Mouse (Mus musculus) erythroblast, embryonic 14.5 days (primary cell): ENCODE measurements around the gene Tmem95. TPM values are rescaled to one million over a fixed set of nuclear protein-coding genes. Genes with fewer than 3 reads are reported as not detected.

Experiments
- H3K27me3 ChIP-seq: 2 replicates; pipeline ENCODE4 v1.6.1; 2012; ENCODE audit warnings: inconsistent platforms; ENCODE audit not compliant: control insufficient read depth
- H3K36me3 ChIP-seq: 2 replicates; pipeline ENCODE4 v1.6.1; 2012; ENCODE audit warnings: mild to moderate bottlenecking, inconsistent platforms; ENCODE audit not compliant: control insufficient read depth
- H3K4me1 ChIP-seq: 2 replicates; pipeline ENCODE4 v1.6.1; 2012; ENCODE audit warnings: inconsistent platforms; ENCODE audit not compliant: control insufficient read depth
- H3K4me3 ChIP-seq: replicated peaks from 2 replicates; pipeline ENCODE3; 2012; ENCODE audit warnings: moderate library complexity, mild to moderate bottlenecking, inconsistent platforms
- H3K9me3 ChIP-seq: 2 replicates; pipeline ENCODE4 v1.6.1; 2012; ENCODE audit warnings: low read length, inconsistent platforms, mixed read lengths; ENCODE audit not compliant: control insufficient read depth
- GATA1 ChIP-seq: IDR thresholded peaks from 2 replicates; pipeline ENCODE4 v1.6.1; 2012; ENCODE audit warnings: low read length, inconsistent platforms, mixed read lengths
- TAL1 ChIP-seq: IDR thresholded peaks from 3 replicates; pipeline ENCODE4 v1.6.1; 2012; ENCODE audit warnings: low read length, inconsistent platforms, mixed read lengths
- polyA plus RNA-seq: library from polyadenylated mRNA; stranded (reverse); fragments of >175 nt; gene quantifications from 2 replicates; pipeline ENCODE4 v1.2.3, GENCODE M21; 2012

Tmem95 gene
- polyA plus RNA-seq, 1 experiment = not detected

DNA sequence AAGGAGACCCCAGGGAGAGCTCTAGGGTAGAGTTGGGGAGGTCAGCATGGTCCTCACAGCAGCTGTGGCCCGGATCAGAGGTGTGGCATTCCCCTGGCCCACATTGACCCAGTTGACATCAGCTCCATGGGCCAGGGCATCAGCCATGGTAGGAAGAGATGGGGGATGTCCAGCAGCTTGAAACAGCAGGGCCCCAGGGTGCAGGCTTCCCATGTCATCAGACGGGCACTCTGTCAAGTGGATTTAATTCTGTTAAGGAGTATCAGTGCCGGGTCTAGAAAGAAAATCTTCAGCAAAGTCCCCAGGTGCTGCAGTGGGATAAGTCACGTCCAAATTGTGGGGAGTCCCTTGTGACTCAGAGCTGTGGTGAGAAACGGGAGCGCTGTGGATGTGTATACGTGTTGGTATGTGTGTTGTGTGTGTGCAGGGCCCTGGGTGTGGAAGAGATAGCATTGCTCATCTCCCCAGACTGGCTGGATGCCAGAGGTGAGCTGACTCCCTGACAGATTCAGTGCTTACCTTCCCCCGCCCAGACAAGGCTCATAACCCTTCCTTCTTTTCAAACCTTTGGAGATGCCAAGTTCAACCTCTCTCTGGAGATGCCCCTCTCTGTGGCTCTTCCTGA lies 5.8 kb upstream of the Tmem95 start:
- Histone ChIP-seq H3K4me3 (no peak overlapping the region), H3K9me3 (no peaks in the 10 kb centered on the region), H3K4me1 (peaks cover 87% of the 10 kb centered on the region), H3K36me3 (no peaks in the 10 kb centered on the region), H3K27me3 (peaks cover 13% of the 10 kb centered on the region)
- TF ChIP-seq GATA1 = no peak
- TF ChIP-seq TAL1 = no peak

GRCm38 (mm10) chr11:69883066-69883465 lies 5.2 kb upstream of the Tmem95 start:
- Histone ChIP-seq H3K4me3 (no peak overlapping the region), H3K27me3 (peaks cover 13% of the 10 kb centered on the region), H3K36me3 (no peaks in the 10 kb centered on the region), H3K4me1 (peaks cover 91% of the 10 kb centered on the region), H3K9me3 (no peaks in the 10 kb centered on the region)
- TF ChIP-seq GATA1 (no peak), TAL1 (no peak)

DNA sequence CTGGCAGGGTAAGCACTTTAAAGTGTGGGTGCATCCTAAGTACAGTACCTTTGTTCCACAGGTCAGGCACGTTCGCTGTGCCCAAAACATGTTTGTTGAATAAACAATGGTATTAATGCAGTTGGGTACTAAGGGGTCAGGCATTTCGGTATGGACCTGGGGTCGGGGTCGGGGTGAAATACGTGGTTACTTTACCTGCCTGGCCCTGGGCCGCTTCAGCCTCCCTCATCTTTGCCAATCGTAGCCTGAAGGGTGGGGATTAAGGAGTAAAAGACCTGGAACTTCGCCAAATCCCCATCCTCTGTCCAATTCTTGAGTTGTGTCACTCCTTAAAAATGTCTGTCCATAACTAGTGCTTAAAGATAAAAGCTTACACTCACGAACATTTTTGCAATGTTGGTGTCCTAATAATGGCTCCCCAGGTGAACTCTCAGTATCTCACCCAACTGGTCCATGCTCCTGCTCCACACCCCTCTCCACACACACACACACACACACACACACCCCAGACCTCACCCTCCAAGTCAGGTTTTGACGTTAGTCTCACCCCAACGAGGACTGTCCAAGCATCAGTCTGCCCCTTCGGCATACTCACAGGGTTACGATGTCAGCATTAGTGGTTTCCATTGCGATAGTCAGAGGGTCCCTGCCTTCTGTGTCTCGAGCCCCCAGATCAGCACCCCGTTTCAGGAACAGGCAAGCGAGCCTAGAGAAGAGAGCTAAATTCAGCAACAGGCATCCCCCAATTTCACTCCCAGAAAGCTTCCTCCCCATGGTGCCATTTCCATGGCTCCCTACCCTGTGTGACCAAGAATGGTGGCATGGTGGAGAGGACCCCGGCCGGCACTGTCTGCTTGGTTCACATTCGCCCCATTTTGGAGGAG lies 4.2 kb upstream of the Tmem95 start:
- peaks cover 91% of the 10 kb centered on the region for H3K4me1 ChIP-seq
- no peaks in the 10 kb centered on the region for H3K9me3 ChIP-seq
- H3K36me3 ChIP-seq = no peaks in the 10 kb centered on the region
- H3K4me3 ChIP-seq = peak overlapping the region; percentile 66
- TF ChIP-seq GATA1 = no peak
- no peak for TF ChIP-seq TAL1
- H3K27me3 ChIP-seq = peaks cover 13% of the 10 kb centered on the region

DNA sequence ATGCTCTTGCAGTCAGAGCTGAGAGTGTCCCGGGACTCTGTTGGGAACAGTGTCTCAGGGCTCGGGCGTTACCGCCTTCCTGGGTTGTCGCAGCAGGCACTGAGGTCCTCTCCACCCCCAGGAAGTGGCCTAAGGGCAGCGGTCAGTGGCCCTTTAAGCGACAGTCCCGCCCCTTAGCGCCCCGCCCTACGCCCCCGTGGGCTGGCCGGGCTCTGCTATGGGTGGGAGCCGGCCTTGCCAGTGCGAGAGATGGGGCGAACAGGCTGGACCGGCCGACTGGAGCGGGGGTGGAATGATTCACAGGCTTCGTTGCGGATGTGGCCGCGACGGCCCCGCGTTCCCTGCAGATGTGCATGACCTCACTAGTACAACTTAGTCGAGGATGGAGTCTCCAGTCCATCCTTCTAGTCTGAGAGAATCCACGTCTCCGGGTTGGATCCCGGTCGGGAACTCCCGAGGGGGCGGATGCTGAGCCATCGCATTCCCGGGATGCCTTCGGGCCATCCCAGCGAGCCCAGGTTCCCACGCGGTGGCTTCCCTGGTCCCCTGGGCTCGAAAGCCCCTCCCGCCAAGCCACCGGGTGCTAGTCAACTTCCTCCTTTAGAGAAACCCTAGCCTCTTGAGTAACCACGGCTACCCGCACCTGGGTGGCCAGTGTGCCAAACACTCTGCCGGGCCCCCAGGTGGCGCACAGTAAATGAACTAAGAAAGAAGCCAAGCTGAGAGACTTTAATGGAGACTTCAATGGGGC lies 3.2 kb upstream of the Tmem95 start, which contains the start of gene Kctd11:
Gene Kctd11, minus strand, starts transcription at position 554 of the 751 bp plus-strand sequence.
- TF ChIP-seq GATA1 (no peak), TAL1 (no peak)
- peaks cover 13% of the 10 kb centered on the region for H3K27me3 ChIP-seq
- peaks cover 91% of the 10 kb centered on the region for H3K4me1 ChIP-seq
- no peaks in the 10 kb centered on the region for H3K9me3 ChIP-seq
- H3K36me3 ChIP-seq = no peaks in the 10 kb centered on the region
- peak within 1 kb of the TSS; percentile 66 for H3K4me3 ChIP-seq

- Histone ChIP-seq H3K9me3 (no peaks in the 10 kb centered on the region), H3K4me1 (peaks cover 91% of the 10 kb centered on the region), H3K36me3 (no peaks in the 10 kb centered on the region), H3K27me3 (peaks cover 13% of the 10 kb centered on the region), H3K4me3 (peak overlapping the region; percentile 66)
- TF ChIP-seq TAL1 = no peak
- no peak for TF ChIP-seq GATA1
Observed at GRCm38 (mm10) chr11:69880506-69880852, 2.7 kb upstream of the Tmem95 start.

DNA sequence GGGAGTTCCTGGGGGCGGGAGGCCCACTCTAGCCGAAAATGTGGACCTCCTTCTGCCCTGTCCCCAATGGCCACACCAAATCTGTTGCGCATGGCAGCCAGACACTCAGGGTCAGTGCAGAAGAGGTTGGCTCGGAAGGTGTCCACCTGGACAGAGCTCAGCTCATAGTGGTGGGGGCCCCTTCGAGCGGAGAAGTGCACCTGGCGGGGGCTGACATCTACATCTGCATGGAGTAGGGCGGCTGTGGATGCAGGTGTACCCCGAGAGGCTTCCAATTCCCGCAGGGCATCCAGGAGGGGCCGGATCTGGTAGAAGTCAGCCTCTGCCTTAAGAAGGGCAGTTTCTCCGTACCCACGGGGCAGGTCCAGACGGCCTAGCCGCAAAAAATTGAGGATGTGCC lies 1.9 kb upstream of the Tmem95 start:
- Histone ChIP-seq H3K9me3 (no peaks in the 10 kb centered on the region), H3K36me3 (no peaks in the 10 kb centered on the region), H3K4me1 (peaks cover 90% of the 10 kb centered on the region), H3K4me3 (peak overlapping the region; percentile 66), H3K27me3 (peaks cover 13% of the 10 kb centered on the region)
- TF ChIP-seq TAL1 (no peak), GATA1 (no peak)

DNA sequence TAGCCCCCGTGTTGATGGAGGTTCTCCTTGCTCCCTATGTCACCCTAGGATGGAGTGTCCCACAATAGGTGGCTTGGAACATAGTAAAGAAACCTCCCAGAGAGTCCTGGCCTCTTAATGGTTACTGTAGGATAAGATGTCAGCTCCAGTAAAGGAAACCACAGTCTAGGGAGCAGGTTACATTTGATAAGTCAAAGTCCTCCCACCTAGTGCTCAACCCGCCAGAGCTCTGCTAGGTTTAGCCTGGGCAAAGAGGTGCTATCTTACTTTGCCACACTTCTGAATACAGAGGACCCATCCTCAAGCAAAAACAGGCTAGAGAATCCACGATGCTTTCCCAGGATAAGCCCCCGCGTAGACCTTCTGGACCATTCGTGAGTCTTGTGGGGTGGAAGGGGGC lies 1.1 kb upstream of the Tmem95 start:
- TF ChIP-seq GATA1 = no peak
- TF ChIP-seq TAL1 = no peak
- H3K4me1 ChIP-seq = peaks cover 90% of the 10 kb centered on the region
- H3K27me3 ChIP-seq = peaks cover 13% of the 10 kb centered on the region
- peak overlapping the region; percentile 66 for H3K4me3 ChIP-seq
- no peaks in the 10 kb centered on the region for H3K9me3 ChIP-seq
- no peaks in the 10 kb centered on the region for H3K36me3 ChIP-seq

DNA sequence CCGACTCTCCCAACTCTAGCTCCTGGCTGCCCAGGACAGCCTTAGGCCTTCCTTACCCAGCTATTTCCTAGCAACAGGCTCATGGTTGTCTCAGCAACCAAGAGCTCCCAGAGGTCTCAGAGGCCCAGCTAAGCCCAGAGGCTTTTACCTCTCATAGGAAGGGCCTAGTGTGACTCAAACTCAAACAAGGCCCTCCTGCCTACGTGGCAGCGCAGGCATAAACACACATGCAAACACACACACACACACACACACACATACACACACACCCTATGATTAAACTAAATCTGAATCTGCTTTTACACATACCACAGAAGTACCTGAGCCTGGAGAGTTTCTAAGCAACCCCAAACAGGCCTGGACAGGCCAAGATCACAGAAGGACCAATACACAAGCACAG lies 581 bp upstream of the Tmem95 start:
- no peak overlapping the region for H3K4me3 ChIP-seq
- TF ChIP-seq GATA1 = no peak

GRCm38 (mm10) chr11:69876867-69877266 lies 951 bp downstream of the Tmem95 start:
- peak overlapping the region; percentile 1 for H3K4me3 ChIP-seq
- TF ChIP-seq TAL1 = no peak
- TF ChIP-seq GATA1 = no peak
- no peaks in the 10 kb centered on the region for H3K36me3 ChIP-seq
- peaks cover 88% of the 10 kb centered on the region for H3K4me1 ChIP-seq
- peaks cover 11% of the 10 kb centered on the region for H3K27me3 ChIP-seq
- H3K9me3 ChIP-seq = no peaks in the 10 kb centered on the region

More for the DNA sequence above, 581 bp upstream of the Tmem95 start:
- no peaks in the 10 kb centered on the region for H3K9me3 ChIP-seq
- peaks cover 13% of the 10 kb centered on the region for H3K27me3 ChIP-seq
- peaks cover 84% of the 10 kb centered on the region for H3K4me1 ChIP-seq
- no peaks in the 10 kb centered on the region for H3K36me3 ChIP-seq
